Mouse (Mus musculus) right cerebral cortex, adult 2 months (tissue): ENCODE results near the gene Ttc24.

Experiments used
- DNase-seq, 2 experiments: peaks; one replicate each; pipeline ENCODE4 v3.0.0; 2021 to 2022; ENCODE audit warnings: low spot score in 2 of 2

The Ttc24 gene

GRCm38 (mm10) chr3:88077441-88077840 lies 663 bp downstream of the Ttc24 start:
- no peak for DNase-seq

- no peak for DNase-seq
Observed at GRCm38 (mm10) chr3:88074766-88075165, 3.3 kb downstream of the Ttc24 start.

GRCm38 (mm10) chr3:88074351-88074750 lies 3.8 kb downstream of the Ttc24 start:
- DNase-seq: no peak

GRCm38 (mm10) chr3:88073631-88074030 lies 4.5 kb downstream of the Ttc24 start:
- DNase-seq: no peak

GRCm38 (mm10) chr3:88071783-88072182 lies 6.3 kb downstream of the Ttc24 start:
- peak; percentile 93 to 94 for DNase-seq

GRCm38 (mm10) chr3:88068386-88068785 lies 9.7 kb downstream of the Ttc24 start:
- no peak for DNase-seq

- DNase-seq: peak; percentile 78 to 80
Observed at GRCm38 (mm10) chr3:88057902-88058696, 20.0 kb downstream of the Ttc24 start, which contains the start of gene Naxe. Gene Naxe (minus strand): TSS chr3:88058495.

GRCm38 (mm10) chr3:88057030-88057429 lies 21.1 kb downstream of the Ttc24 start:
- no peak for DNase-seq

GRCm38 (mm10) chr3:88049532-88049931 lies 28.6 kb downstream of the Ttc24 start:
- no peak for DNase-seq

GRCm38 (mm10) chr3:88042661-88043421 lies 35.3 kb downstream of the Ttc24 start, which contains the start of gene Gpatch4:
Gene Gpatch4 (plus strand): TSS chr3:88043108.
- DNase-seq: peak; percentile 88 to 89

- no peak for DNase-seq
Observed at GRCm38 (mm10) chr3:88035561-88036293, 42.4 kb downstream of the Ttc24 start.

GRCm38 (mm10) chr3:88033506-88033905 lies 44.6 kb downstream of the Ttc24 start:
- no peak for DNase-seq

- DNase-seq: no peak
Observed at GRCm38 (mm10) chr3:88030608-88031395, 47.3 kb downstream of the Ttc24 start.

GRCm38 (mm10) chr3:88027434-88028186 lies 50.5 kb downstream of the Ttc24 start, which contains the start of gene Hapln2:
Gene Hapln2 (minus strand): TSS chr3:88027583.
- DNase-seq: no peak

- DNase-seq: no peak
Observed at GRCm38 (mm10) chr3:88026823-88027222, 51.3 kb downstream of the Ttc24 start.

GRCm38 (mm10) chr3:88023192-88024074 lies 54.7 kb downstream of the Ttc24 start:
- DNase-seq: no peak

GRCm38 (mm10) chr3:88022322-88023191 lies 55.5 kb downstream of the Ttc24 start:
- peak; percentile 64 to 76 for DNase-seq
